In the genomic region with DNA sequence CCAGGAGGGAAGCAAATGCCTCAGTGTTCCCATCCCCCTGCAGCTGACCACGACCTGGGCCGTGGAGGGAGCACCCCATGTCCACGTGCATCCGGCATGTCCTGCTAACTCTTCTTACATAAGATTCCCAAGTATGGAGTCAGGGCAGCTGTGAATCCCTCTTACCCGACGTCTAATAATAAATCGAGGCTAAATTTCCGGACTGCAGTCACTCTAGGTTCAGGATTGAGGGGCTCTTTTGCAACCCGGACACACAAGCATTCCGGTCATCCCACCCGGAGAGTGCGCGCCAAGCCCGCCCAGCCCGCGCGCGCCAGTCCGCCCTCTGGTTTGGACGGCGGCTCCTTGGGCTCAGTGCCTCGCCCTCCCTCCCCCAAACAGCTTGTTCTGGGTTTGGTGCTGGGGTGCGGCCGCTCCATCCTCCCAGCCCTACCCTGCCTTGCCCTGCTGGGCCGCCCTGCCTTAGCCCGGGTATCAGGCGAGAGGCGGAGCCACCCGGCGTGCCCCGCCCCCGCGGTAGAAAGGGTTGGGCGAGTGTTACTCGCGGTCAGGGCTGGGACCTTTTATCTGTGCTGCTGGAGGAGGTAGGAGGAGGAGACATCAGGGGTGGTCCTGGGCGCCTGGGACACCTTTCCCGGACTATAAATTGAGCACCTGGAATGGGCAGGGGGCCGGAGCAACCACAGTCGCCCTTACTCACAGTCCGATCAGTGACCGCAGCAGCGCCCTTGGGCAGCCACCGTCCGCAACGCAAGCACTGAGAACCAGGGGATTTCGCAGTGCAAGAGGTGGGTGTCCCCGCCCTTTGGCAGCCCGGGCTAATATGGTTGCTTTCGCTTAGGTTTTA, we compare ENCODE assay signal across 8 mouse cellular contexts. TPM values are rescaled to one million over a fixed set of nuclear protein-coding genes. Genes with fewer than 3 reads are reported as not detected.
A peak's percentile ranks its signal among the peaks of the same experiment; 100 is the strongest.
DNase-seq lines count a peak whose midpoint lies in the region.

No protein-coding gene starts in this region.

- peaks cover 11% of the 10 kb centered on the region for H3K27me3 ChIP-seq in megakaryocyte, embryonic 14.5 days (replicated peaks)

- H3K36me3 ChIP-seq in megakaryocyte, embryonic 14.5 days (replicated peaks; ENCODE audit: low read length), result peaks cover 4% of the 10 kb centered on the region

- peak; percentile 82 for DNase-seq in T-cell, adult 2 months (ENCODE audit: low spot score)
- DNase-seq in cerebellum, postnatal 4 days (ENCODE audit: low spot score in 2 of 2), result peak; percentile 43 to 73
- DNase-seq in gastrocnemius, adult 8-10 months (ENCODE audit: low spot score in 2 of 2), result peak; percentile 80 to 82
- peak; percentile 87 for DNase-seq in induced T-regulatory cell, adult 2 months (ENCODE audit: low read depth)
- DNase-seq in left cerebral cortex, adult 9 months (ENCODE audit: low spot score in 2 of 2), result peak; percentile 70 to 79
- peak; percentile 85 for DNase-seq in right cerebral cortex, postnatal 10 days (ENCODE audit: low spot score in 2 of 2)
- DNase-seq in urinary bladder, postnatal 14 days (ENCODE audit: low spot score), result peak; percentile 92

- H3K9me3 ChIP-seq in megakaryocyte, embryonic 14.5 days, result peaks cover 9% of the 10 kb centered on the region; the same call in 1 of the 2 replicates

- H3K4me3 ChIP-seq in megakaryocyte, embryonic 14.5 days (replicated peaks), result peak overlapping the region; percentile 98

- H3K4me1 ChIP-seq in megakaryocyte, embryonic 14.5 days, result peaks cover 14% of the 10 kb centered on the region

RNA-seq across cellular contexts. Expression of a gene that starts 2.3 kb away (rescaled TPM):
- total RNA-seq in gastrocnemius, adult 8-10 months (2022), result 10 to 100 TPM; 31.5 to 56.6 (median 35.3) TPM
- 171 TPM in 2 replicates for polyA plus RNA-seq in megakaryocyte, embryonic 14.5 days (2012; ENCODE audit: insufficient read depth, low replicate concordance)

Comparison
In these comparisons a context has a peak if more than half of its experiments do, and no peak if none do; other contexts are left out.
1. Peak in every context shown above with its lines: DNase-seq and H3K4me3 ChIP-seq.